Mouse (Mus musculus) heart, adult 8-10 months (tissue): ENCODE data around the gene Nkain1. TPM values are rescaled to one million over a fixed set of nuclear protein-coding genes. Genes with fewer than 3 reads are reported as not detected.

Experiments used
- DNase-seq: peaks from one replicate; pipeline ENCODE4 v3.0.0; 2022; ENCODE audit warnings: low spot score
- total RNA-seq, 4 experiments: library from RNA; stranded (reverse); gene quantifications; 2 replicates each; pipeline ENCODE4 v1.2.4; 2022

Nkain1 gene
- total RNA-seq, 4 experiments from 2014 or later = 5.4 to 17.0 (median 11.6) TPM

DNA sequence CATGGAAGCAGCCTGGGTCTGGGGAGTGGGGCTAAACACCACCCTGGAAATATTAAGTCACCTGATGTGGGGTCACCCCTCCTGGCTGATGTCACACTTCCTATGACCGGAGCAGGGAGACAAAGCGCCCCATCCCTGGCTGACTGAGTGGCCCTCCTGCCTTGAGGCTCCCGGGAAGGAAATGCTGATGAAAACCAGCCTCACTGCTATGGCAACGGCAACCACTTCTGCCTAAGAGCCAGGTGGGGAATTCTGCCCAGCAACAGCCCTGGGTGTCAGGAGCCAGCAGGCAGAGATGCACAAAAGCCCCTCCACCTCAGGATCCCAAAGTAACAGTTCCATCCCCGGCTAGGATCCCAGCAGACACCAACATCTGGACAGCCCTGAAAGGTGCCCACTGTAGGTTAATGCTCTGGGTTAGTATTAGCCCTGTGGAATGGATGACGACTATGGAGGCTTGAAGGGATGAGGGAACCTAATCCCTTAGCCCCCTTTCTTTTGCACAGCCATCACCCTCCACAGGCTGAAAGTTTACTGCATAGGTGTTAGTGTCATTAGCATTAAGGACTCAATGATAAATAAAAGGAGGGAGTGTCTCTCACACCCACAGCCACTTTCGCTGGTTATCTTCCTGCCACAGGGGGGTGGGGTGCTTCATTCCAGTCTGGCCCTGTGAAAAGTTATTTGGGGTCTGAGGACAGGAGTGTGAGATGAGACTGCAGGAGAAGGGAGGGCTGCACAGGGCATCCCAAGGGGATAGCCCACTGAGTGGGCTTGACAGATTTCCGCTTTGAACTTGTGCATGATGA is 21.5 kb downstream of the Nkain1 start:
- no peak for DNase-seq

DNA sequence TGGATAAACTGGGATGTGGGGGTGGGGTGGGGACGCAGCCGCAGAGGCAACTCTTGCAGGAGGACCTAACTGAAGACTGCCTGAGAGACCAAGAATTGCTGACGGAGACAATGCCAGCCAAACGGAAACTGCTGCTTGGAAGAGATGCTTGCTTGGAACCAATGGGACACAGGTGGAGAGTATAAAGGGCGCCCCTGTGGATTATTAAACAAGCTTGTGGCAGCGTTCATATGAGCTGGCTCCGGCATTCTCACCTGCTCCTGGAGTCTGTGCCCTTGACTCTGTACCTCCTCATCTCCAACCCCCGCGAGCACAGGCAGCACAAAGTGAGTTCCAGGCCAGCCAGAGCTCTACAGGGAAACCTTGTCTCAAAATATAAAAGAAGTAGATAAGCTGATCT is 23.5 kb downstream of the Nkain1 start:
- no peak for DNase-seq

DNA sequence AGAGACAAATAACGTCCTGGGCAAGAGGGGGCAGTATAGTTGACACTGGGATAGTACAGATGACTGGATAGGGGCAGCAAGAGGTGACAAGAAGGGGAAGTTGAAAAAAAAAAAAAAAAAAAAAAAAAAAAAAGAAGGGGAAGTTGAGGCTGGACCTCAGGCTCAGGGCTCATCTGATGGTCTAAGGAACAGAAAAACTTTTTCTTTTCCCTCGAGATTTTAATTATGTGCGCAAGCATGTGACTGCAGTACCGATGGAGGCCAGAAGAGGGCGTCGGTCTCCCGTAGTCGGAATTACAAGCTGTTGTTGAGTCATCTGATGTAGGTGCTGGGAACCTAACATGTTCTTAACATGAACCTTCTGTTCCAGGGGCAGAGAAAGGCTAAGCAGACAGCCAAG is 24.8 kb downstream of the Nkain1 start:
- no peak for DNase-seq

DNA sequence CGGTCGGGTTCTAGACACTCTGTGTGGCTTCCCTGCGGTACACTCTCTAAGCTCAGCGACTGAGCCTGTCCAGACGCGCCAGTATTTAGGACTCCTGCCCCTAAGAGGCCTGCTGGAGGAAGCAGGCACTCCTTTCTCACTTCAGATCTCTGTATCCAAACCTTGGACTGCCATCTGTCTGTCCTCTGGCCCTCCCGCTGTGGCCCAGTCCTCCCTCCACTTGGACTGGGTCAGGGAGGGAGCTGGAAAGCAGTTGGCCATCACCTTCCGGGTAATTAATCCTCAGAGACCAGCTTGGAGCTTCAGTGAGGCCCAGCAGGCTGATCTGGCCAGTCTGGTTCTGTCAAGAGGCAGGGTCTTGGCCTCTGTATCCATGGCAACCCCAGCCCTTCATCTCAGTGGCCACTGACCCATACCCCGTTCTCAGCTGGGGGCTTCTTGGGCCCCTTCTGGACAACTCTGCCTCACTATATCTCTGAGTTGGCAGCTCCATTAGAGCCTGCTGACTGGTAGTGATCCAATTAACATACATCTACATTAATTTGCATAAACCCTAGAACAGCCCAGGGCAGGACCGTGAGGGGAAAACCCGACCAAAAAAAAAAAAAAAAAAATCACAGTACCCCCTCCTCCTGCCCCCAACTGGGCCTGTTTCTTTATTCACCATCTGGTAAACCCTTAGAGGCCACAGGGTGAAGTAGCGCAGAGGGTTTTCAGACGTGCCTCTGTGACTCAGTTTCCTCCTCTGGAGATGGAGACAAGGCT is 27.0 kb downstream of the Nkain1 start:
- no peak for DNase-seq

DNA sequence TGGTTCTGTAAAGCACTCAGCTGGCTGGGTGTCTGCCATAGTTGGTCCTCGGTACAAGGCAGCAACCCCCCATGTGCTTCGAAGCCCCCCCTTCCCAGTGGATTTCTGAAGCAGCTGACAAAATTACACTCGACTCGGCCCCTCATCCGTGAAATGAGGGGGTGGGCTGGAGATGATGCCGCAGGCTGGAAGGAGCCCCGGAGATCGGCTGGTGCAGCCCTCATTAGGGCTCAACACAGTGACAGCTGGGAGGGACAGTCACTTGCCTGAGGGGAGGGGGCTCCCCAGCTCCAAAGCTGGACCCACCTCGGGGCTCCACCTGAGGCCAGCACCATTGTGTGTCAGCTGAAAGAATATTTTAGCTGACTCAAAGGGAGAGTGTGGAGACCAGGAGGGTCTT is 29.6 kb downstream of the Nkain1 start:
- no peak for DNase-seq

DNA sequence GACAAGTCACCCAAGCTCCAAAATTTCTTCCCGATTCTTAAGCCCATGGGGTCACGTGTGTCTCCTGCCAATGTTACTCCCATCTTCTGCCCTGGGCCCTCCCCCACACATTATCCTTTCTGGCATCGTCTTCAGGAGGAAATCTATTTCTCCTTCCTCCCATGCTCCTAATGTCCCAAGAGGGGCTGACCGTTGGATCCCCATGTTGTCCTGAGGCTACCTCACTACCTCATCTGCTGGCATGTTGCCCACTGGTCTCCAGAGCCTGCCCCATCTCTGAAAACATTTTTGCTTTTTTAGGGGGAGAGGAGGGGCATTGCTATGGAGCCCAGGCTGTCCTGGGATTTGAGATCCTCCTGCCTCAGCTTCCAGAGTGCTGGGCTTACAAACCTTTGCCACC is 30.9 kb downstream of the Nkain1 start:
- DNase-seq = no peak

DNA sequence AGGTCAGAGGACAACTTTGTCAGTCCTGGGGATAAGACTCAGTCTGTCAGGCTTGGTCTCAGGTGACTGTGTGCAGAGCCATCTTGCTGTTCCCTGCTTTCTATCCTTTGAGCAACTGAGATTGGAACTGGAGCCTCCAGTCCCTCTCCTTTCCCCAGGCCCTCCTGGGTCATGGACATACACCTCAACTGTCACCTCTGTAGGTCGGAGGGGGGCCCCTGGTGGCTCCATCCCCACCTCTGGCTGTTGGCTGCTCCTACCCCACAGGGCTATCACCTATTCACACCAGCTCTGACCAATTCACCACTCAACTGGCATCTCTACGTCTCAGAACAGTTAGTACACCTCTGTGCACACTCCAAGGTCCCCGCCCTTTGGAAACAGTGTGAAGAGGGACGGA is 33.1 kb downstream of the Nkain1 start:
- no peak for DNase-seq

DNA sequence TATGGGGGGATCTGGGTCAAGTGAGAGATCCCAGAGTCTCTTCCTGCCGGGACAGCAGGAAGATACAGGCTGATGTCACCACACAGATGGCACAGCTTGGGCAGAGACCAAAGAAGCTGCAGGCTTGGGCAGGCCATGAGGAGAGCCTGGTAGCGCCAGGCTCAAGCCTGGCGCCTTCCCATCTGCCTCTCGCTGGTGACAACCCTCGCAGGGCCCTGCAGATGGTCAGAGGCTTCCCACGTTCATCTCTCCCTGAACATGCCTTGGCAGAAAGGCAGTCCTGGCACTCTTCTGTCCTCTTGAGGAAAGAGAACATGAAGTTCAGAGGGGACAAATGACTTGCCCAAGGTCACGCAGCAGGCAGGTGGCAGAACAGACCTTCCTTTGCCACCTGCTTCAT is 34.3 kb downstream of the Nkain1 start:
- DNase-seq = no peak

DNA sequence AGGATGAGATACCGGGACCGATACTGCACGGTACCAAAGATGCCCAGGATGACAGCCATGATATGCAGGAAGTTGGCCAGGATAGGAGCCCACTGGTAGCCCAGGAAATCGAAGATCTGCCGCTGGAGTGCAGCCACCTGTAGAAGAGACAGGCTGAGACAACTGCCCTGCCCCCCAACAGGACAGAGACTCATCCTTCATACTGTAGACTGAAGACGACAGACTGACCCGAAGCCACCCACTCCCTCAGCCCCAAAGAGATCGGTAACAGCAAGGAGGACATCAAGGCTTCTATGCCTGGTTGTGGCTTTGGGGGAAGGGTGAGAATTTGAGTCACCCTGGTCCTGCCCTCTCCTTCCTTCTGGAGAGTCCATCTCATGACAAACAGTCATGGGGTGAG is 34.9 kb downstream of the Nkain1 start:
- DNase-seq = no peak

DNA sequence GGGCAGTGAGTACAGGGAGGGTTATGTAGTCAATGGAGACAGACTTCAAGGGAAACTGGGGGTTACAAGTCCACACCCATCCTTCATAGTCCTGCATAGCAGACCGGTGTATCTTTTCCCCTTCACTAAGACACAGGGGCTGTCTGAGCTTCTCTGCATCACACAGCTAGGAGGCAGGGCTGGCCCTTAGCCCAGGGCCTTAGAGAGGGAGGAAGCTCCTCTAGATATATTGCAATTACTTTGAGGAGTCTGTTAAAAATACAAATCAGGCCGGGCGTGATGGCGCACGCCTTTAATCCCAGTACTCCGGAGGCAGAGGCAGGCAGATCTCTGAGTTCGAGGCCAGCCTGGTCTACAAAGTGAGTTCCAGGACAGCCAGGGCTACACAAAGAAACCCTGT is 36.6 kb downstream of the Nkain1 start:
- no peak for DNase-seq

DNA sequence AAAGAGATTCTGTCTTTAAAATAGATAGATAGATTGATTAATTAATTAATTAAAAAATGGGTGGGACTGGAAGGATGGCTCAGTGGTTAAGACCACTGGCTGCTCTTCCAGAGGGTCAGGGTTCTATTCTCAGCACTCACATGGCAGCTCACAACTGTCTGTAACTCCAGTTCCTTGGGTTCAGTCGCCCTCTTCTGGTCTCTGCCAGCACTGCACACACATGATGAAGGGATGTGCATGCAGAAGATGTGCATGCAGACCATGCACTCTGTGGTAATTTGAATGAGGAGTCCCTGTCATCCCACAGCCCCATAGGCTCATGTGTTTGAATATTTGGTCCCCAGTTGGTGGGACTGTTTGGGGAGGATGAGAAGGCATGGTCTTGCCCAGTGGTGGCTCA is 38.2 kb downstream of the Nkain1 start:
- no peak for DNase-seq

DNA sequence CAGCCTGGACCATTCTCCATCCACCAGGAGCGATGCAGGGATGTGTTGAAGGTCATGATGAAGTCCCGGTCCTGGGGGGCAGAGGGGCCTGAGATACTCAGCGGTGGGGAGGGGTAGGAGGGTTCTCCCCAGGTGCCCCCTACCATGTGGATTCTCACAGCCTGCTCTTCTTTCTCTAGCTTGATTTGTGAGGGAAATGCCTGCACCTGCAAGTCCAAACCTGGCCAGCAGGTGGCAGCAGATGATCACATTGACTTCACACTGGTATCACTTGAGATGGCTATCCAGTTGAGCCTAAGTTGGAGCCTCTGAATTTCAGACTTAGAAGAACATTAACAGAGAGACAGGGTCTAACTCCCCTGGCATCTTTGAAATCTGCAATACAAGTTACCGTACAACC is 40.0 kb downstream of the Nkain1 start:
- DNase-seq = peak; percentile 83

DNA sequence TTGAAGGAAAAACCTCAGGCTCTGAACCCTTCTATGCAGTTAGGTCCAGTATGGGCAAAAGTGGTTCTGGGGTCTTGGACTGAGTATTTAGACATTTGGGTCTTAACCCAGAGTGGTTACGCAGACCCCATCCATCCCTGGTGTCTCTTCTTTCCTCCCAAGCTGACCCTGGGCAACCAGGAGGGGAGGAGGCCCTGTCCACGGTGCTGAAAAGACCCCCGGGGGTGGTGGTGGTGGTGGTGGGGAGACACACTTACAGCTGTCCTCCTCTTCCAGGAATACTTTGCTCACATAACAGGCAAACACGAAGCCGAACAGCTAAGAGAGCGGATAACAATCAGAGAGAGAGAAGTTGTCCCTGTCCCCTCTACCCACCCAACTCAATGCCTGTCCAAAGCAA is 41.6 kb downstream of the Nkain1 start:
- DNase-seq = no peak

DNA sequence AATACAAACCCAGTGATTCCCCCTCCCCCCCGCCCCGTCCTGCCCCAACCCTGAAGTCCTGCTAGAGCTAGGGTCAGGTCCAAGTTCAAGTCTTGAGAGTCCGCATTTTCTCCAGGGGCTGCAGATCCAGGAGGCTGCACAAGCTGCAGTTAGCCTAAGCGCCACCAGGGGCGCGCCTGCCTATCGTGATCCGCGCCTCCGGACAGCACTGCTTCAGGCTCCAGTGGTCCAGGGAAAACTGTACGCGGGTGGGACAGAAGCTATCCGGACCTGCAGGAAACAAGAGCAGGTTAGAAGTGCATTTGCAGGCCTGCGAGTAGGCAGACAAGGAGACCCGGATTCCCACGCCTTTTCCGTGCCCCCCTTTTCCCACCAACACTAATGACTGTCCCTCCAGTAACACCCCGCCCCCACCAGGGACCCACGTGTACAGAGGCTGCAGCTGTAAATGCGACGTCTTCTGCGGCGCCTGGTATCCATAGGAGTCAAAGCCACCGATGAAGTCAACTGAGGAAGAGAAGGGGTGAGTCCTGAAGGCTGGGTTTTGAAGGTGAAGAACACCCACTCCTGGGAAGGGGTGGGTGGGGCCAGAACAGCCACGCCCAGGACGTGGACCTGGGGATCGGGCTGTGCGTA is 42.2 kb downstream of the Nkain1 start:
- DNase-seq = peak; percentile 52

DNA sequence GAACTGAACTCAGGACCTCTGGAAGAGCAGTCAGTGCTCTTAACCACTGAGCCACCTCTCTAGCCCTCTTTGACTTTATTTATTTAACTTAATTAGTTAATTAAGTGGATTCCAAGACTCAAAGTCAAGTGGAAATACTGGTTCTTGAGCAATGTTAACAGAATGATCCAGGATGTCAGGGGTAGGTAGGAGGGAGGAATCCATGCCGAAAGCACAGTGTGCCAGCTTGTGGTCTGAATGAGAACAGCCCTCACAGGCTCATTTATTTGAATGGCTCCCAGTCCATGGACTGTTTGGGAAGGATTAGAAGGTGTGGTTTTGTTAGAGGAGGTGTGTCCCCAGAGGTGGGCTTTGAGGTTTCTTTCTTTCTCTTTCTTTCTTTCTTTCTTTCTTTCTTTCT is 46.2 kb downstream of the Nkain1 start:
- no peak for DNase-seq

DNA sequence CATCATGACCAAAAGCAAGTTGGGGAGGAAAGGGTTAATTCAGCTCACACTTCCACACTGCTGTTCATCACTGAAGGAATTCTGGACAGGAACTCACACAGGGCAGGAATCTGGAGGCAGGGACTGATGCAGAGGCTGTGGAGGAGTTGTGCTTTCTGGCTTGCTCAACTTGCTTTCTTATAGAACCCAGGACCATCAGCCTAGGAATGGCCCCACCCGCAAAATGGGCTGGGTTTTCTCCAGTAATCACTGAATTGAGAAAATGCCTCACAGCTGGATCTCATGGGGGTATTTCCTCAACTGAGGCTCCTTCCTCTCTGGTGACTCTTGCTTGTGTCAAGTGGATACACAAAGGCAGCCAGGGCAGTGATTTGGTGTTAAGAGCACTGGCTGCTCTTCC is 48.9 kb downstream of the Nkain1 start:
- DNase-seq = no peak

DNA sequence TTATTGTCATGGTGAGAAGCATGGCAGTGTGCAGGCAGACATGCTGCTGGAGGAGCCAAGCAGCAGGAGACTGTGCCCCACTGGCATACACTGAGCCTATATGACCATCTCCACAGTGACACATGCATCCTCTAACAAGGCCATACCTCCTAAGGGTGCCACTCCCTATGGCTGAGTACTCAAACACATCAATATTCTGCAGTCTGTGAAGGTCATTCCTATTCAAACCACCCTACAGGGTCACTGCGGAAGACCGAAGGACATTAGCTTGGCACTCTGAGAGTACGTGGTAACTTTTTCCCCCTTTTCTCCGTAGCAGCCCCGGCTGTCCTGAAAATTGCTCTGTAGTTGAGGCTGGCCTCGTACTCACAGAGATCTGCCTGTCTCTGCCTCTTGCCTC is 52.5 kb downstream of the Nkain1 start:
- DNase-seq = no peak

DNA sequence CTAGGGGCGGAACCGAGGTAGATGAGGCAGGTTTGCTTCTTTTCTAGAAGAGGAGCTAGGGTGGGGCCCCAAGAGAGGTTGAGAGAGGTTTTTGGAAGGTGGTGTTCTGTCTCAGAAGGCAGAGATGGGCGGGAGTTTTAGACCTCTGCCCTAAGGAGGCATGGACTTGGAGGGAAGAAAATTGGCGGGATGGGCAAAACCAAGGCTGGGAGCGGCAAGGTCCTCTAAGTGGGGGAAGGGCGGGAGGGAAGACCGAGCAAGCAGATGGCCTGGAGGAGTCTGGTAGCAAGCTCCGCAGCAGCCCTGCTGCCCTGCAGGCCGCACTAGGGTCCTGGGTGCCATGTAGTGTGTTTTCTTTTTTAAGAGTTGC is 53.5 kb downstream of the Nkain1 start:
- DNase-seq = no peak

DNA sequence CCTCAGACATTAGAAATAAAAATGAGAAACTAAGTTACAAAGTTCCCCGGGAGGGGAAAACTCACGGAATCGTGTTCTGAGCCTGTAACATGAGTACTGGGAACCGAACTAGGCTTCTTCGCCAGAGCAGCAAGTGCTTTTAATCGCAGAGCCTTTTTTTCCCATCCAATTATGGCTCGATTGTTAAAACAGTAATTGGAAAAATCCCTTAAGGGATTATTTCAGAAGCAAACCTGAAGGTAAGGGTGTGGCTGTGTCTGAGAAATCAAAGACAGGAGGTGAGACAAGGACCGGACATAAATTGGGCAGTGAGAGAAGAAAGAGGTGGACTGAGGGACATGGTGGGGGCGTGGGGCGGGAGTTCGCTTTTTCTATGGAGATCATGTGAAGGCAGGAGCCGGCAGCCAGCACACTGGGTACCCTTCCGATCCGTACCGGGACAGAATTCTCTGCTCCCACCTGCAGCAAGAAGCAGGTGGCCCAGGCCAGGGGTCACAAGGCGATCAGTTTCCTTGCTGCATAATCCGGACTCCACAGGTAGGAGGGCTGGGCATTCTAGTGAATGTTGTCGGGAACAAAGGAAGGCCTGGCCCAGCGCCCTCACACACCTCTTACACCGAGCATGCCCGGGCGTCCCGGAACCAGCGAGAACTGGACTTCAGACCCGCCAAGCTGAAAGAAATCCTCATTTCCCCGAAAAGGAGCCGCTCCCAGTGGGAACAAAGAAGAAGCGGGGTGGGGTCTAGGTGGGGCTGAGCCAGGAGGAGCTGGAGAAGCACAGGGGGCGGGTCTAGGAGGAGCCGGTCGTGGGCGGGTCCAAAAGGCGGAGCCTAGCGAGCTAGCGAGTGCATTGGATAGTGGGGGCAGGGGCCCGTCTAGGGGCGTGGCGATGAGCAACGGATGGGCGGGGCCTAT is 54.1 kb downstream of the Nkain1 start:
- peak; percentile 91 for DNase-seq

DNA sequence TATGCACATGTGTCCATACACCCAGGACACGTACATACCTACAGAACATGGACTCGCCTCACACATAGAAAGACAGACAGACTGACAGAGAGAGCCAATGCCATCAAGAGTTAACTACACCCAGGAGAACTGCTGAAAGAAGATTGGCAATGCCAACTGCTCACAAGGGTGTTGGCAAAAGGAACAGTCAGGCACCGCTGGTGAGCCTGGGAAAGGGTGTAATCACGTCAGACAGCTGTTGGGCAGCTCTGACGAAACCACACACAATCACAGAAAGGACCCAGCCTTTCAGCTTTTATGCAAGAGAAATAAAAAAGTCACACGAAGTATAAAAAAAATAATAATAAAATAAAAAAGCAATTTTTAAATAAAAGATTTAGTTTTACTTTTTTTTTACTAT is 57.5 kb downstream of the Nkain1 start:
- no peak for DNase-seq
